Mouse (Mus musculus) midbrain, embryonic 11.5 days (tissue): ENCODE measurements around the gene Ntan1. TPM values are rescaled to one million over a fixed set of nuclear protein-coding genes. Genes with fewer than 3 reads are reported as not detected.
"Not testable (repeated sequence)": the region's sequence is repeated elsewhere in the genome, so short reads cannot be mapped to it uniquely, and the experiment has no call there.

Source experiments
- ATAC-seq: fragments of 200-750 bp; cut with Nextera tagmentation; 2 replicates; pipeline ENCODE4 v1.8.0; 2017; ENCODE audit warnings: moderate TSS enrichment, moderate library complexity; ENCODE audit not compliant: low FRiP score
- DNase-seq: peaks from one replicate; pipeline ENCODE4 v3.0.0; 2015; ENCODE audit warnings: low spot score; ENCODE audit errors: missing footprints
- H3K27ac ChIP-seq: fragments of 300-500 bp; sonication (generic); 2 replicates; pipeline ENCODE4 v1.5.1; 2014; ENCODE audit warnings: low read depth, low read length
- H3K27me3 ChIP-seq: fragments of 300-500 bp; sonication (generic); 2 replicates; pipeline ENCODE4 v1.6.1; 2014; ENCODE audit warnings: mild to moderate bottlenecking, low read length, moderate library complexity, mixed read lengths; ENCODE audit not compliant: control insufficient read depth, insufficient read depth
- H3K36me3 ChIP-seq: fragments of 300-500 bp; sonication (generic); 2 replicates; pipeline ENCODE4 v1.6.1; 2014; ENCODE audit warnings: mild to moderate bottlenecking, low read length, moderate library complexity, mixed read lengths; ENCODE audit not compliant: control insufficient read depth, insufficient read depth
- H3K4me1 ChIP-seq: fragments of 300-500 bp; sonication (generic); 2 replicates; pipeline ENCODE4 v1.6.1; 2014; ENCODE audit warnings: low read length; ENCODE audit not compliant: control insufficient read depth, insufficient read depth
- H3K4me2 ChIP-seq: fragments of 300-500 bp; sonication (generic); 2 replicates; pipeline ENCODE4 v1.6.1; 2014; ENCODE audit warnings: mild to moderate bottlenecking, moderate library complexity
- H3K4me3 ChIP-seq: fragments of 300-500 bp; sonication (generic); 2 replicates; pipeline ENCODE4 v1.5.1; 2014; ENCODE audit warnings: low read depth, low read length
- H3K9ac ChIP-seq: fragments of 300-500 bp; sonication (generic); 2 replicates; pipeline ENCODE4 v1.6.1; 2014; ENCODE audit warnings: low read length
- H3K9me3 ChIP-seq: fragments of 300-500 bp; sonication (generic); 2 replicates; pipeline ENCODE4 v1.6.1; 2016; ENCODE audit warnings: low read length; ENCODE audit not compliant: control insufficient read depth
- WGBS: fragments of 180-500 bp; shearing (Covaris S2); extraction: QIAGEN DNeasy Blood & Tissue Kit; methylation state at CpG from one replicate; pipeline ENCODE4 v1.1.7; 2014; 5-methylcytosine and 5-hydroxymethylcytosine counted together
- polyA plus RNA-seq: library from polyadenylated mRNA; unstranded; fragments of >200 nt; fragmentation: Nextera tagmentation; extraction: Ambion mirVana; gene quantifications from 2 replicates; pipeline ENCODE4 v1.2.1, GENCODE M21; 2014

The Ntan1 gene
- 160 and 167 TPM in 2 replicates for polyA plus RNA-seq

DNA sequence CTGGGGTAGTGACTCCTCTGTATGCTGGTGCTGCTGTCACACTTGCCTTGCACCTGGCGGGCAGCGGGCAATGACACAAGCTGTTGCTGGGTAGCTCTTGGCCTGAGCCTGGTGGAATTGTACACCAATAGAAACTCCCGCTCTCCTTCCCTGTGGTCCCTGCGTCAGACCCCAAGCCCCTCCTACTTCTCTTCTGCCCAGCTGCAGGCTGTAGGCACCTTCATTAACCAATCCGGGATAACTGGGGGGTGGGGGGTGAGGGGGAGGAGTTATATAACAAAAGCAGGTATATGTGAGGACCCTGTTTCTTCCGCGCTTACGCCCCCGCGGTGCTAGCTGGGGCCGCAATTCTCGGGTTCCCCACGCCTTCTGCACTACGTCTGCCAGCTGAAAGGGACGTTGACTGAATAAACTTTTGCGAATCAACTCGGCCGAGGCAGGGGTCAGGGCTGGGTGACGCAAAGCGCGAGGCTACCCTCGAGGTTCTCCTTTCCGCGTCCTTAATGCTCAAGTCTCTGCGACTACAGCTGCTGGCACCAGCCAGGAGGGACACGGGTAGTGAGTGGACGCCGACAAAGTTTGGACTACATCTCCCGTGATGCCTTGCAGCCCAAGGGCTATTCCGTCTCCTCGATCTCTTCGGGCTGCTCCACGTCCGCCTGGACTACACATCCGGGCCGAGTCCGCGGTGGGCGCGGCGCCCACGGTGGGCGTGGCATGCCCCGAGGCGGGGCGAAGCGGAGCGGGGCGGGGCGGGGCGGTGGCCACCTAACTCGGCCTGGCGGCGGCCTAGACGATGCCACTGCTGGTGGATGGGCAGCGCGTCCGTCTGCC is at the start of gene Ntan1:
Gene Ntan1 (plus strand): TSS at position 286 of the 834 bp plus-strand sequence.
- H3K4me3 ChIP-seq = peak within 1 kb of the TSS; percentile 75
- ATAC-seq (peak; percentile 96), DNase-seq (peak; percentile 99)
- under 1% methylated on average over 58 of the region's 58 CpGs for WGBS
- peak within 1 kb of the TSS; percentile 71 for H3K4me2 ChIP-seq
- H3K9ac ChIP-seq = peak within 1 kb of the TSS; percentile 85
- no peaks in the 10 kb centered on the region for H3K36me3 ChIP-seq
- peak within 1 kb of the TSS; percentile 88 for H3K27ac ChIP-seq
- H3K9me3 ChIP-seq = no peaks in the 10 kb centered on the region
- no peaks in the 10 kb centered on the region for H3K27me3 ChIP-seq
- peaks cover 9% of the 10 kb centered on the region for H3K4me1 ChIP-seq

DNA sequence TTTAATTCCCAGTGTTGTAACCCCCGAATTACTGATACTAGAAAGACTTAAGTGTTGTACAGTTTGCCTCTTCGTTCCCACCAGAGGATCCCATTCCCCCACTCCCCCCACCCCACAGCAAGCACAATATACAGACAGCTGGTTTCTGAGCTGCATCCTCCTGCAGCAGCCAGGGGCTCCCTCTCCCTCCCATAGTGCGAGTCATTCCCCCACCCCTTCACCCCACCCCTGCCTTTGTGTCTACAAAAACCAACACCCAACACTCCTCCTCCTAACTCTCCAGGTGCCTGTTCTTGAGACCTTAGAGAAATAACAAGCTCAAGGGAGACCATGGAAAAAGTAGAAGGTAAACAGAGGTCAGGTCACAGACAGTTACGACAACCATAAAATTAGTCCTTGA is 47.0 kb upstream of the Ntan1 start:
- 74% methylated on average over 4 of the region's 4 CpGs for WGBS

GRCm38 (mm10) chr16:13772051-13772450 is 46.6 kb upstream of the Ntan1 start:
- not testable (repeated sequence) for DNase-seq, H3K36me3 ChIP-seq, H3K27ac ChIP-seq, H3K9ac ChIP-seq, H3K4me1 ChIP-seq, H3K4me2 ChIP-seq, H3K9me3 ChIP-seq, H3K4me3 ChIP-seq, ATAC-seq, H3K27me3 ChIP-seq
- WGBS = 90% methylated on average over 5 of the region's 5 CpGs

More for the DNA sequence above, 47.0 kb upstream of the Ntan1 start:
- not testable (repeated sequence) for H3K9me3 ChIP-seq, ATAC-seq, H3K4me3 ChIP-seq, H3K27me3 ChIP-seq, H3K4me2 ChIP-seq, H3K27ac ChIP-seq, H3K9ac ChIP-seq, H3K4me1 ChIP-seq, DNase-seq, H3K36me3 ChIP-seq

GRCm38 (mm10) chr16:13774011-13774410 is 44.6 kb upstream of the Ntan1 start:
- H3K9me3 ChIP-seq, H3K9ac ChIP-seq, H3K27me3 ChIP-seq, ATAC-seq, H3K4me2 ChIP-seq, H3K36me3 ChIP-seq, DNase-seq, H3K4me1 ChIP-seq, H3K4me3 ChIP-seq, H3K27ac ChIP-seq: not testable (repeated sequence)
- 88% methylated on average over 2 of the region's 2 CpGs for WGBS

DNA sequence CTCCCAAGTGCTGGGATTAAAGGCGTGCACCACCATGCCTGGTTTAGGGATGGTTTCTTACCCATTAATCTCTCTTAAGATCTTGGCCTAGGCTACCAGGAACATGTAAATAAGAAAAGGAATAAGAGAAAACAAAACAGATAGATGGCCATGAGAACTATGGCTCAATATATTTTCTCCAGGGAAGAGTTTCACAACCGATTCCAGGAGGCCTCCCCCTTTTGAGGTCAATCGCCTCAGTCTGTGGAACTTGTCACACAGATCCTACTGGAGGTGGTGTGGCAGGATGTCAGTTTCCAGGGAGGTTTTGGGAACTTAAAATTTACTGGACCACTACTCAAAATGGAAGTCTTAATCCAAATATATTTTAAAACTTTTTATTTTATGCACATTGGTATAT is 44.0 kb upstream of the Ntan1 start:
- not testable (repeated sequence) for H3K4me3 ChIP-seq, ATAC-seq, H3K27ac ChIP-seq, H3K4me1 ChIP-seq, H3K9me3 ChIP-seq, H3K4me2 ChIP-seq, H3K36me3 ChIP-seq, H3K27me3 ChIP-seq, DNase-seq, H3K9ac ChIP-seq
- WGBS = 86% methylated on average over 3 of the region's 3 CpGs

DNA sequence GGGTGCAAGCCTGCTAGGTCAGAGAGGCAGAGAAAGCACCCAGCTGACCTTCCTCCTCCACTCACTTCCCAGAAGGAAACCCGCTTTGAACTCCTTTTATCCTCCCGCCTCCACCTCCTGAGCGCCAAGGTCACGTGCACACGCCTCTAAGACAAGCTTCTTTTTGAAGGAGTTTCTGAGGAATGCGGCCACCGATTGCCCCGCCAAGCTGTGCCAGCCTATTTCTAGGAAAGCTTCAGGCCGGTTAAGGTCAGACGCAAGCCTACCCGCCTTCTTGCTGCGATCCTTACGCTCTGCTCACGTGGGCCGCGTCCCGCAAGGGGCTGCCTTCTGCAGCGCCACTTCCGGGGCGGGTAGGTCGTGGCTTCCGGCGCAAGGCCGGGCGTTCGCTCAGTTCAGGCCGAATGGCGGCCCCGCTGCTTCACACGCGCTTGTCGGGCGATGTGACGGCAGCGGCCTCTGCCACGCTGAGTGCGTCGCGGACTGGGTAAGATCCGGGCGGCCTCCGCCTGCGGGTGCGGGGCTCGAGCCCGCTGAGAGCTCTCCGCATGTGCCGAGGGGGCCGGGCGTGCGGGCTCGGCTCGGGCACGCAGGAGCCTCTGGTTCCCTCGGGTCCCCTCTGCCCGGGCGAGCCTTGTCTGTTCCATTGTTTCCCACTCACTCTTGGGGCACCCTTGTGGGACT is 38.1 kb upstream of the Ntan1 start, which contains the start of gene Rrn3:
Gene Rrn3 (plus strand): TSS at position 356 of the 684 bp plus-strand sequence.
- Histone ChIP-seq H3K9me3 (no peaks in the 10 kb centered on the region), H3K27ac (peak within 1 kb of the TSS; percentile 72), H3K4me3 (peak within 1 kb of the TSS; percentile 81), H3K36me3 (peaks cover 3% of the 10 kb centered on the region), H3K4me2 (peak within 1 kb of the TSS; percentile 69), H3K4me1 (peaks cover 16% of the 10 kb centered on the region), H3K9ac (peak within 1 kb of the TSS; percentile 91), H3K27me3 (no peaks in the 10 kb centered on the region)
- WGBS = under 1% methylated on average over 55 of the region's 57 CpGs
- DNase-seq = peak; percentile 98
- peak; percentile 99 for ATAC-seq

GRCm38 (mm10) chr16:13781216-13781615 is 37.4 kb upstream of the Ntan1 start:
- DNase-seq = no peak
- H3K9ac ChIP-seq = peak overlapping the region; percentile 91
- no peaks in the 10 kb centered on the region for H3K27me3 ChIP-seq
- H3K36me3 ChIP-seq = peaks cover 8% of the 10 kb centered on the region
- WGBS = 41% methylated on average over 8 of the region's 8 CpGs
- no peak for ATAC-seq
- H3K4me1 ChIP-seq = peaks cover 16% of the 10 kb centered on the region
- peak overlapping the region; percentile 69 for H3K4me2 ChIP-seq
- H3K4me3 ChIP-seq = peak overlapping the region; percentile 81
- no peaks in the 10 kb centered on the region for H3K9me3 ChIP-seq
- no peak overlapping the region for H3K27ac ChIP-seq

DNA sequence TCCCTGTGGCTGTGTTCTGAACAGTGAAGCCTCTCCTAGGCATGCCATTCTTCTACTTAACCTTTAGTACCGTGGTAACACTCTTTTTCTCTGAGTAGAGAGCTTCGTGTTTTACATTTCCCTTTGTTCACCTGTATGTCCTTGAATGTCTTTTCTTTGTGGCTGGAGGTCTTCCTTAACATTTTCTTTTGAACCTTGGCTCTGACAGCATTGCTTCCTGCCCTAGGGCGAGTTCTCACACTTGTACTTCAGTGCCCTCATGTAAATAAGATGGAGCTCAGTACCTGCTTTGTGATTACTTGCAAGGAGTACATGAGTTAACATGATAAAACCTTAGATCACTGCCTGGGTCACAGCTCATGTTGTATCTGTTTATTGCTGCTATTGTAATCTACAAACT is 32.7 kb upstream of the Ntan1 start:
- Histone ChIP-seq H3K4me2 (no peak overlapping the region), H3K27ac (no peak overlapping the region), H3K27me3 (no peaks in the 10 kb centered on the region), H3K4me3 (no peak overlapping the region), H3K4me1 (peaks cover 11% of the 10 kb centered on the region), H3K9ac (no peak overlapping the region), H3K36me3 (peaks cover 18% of the 10 kb centered on the region), H3K9me3 (no peaks in the 10 kb centered on the region)
- WGBS = 84% methylated on average over 3 of the region's 3 CpGs
- DNase-seq = peak; percentile 59
- no peak for ATAC-seq

DNA sequence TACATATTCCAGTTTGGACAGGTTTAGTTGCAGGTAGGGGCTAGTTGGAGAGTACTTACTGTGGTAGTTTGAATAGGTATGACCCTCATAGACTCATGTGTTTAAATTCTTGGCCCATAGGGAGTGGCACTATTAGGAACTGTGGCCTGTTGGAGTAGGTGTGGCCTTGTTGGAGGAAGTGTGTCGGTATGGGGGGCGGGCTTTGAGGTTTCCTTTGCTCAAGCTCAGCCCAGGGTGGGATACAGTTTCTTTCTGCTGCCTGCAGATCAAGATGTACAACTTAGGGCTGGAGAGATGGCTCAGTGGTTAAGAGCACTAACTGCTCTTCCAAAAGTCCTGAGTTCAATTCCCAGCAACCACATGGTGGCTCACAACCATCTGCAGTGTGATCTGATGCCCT is 25.2 kb upstream of the Ntan1 start:
- not testable (repeated sequence) for H3K4me3 ChIP-seq, H3K9me3 ChIP-seq, H3K27me3 ChIP-seq, H3K4me1 ChIP-seq, H3K27ac ChIP-seq, ATAC-seq, DNase-seq, H3K9ac ChIP-seq, H3K4me2 ChIP-seq
- 96% methylated on average over 2 of the region's 2 CpGs for WGBS
- H3K36me3 ChIP-seq = peaks cover 33% of the 10 kb centered on the region; the same call in 1 of the 2 replicates
